Mouse (Mus musculus) embryonic fibroblast, embryonic 13.5 days (primary cell): ENCODE measurements at regions not wholly inside any gene's neighbourhood (a gene's known extent, or its start where the extent isn't known, plus 50 kb on each side); places are given as distances from the start of the nearest gene placed in this dataset.

Experiments used
- CTCF ChIP-seq: IDR thresholded peaks from 2 replicates; pipeline ENCODE4 v1.5.1; 2011; ENCODE audit warnings: mild to moderate bottlenecking, control low read depth, low read length, moderate library complexity, borderline replicate concordance; ENCODE audit not compliant: insufficient read depth
- POLR2A ChIP-seq: IDR thresholded peaks from 2 replicates; pipeline ENCODE4 v1.6.1; 2011; ENCODE audit warnings: low read depth, mild to moderate bottlenecking, control low read depth, low read length, moderate library complexity

- TF ChIP-seq POLR2A, result no peak
- no peak for TF ChIP-seq CTCF
Measured at GRCm38 (mm10) chr15:93167451-93167850, 107.5 kb downstream of the Gxylt1 start.
